8 mouse cellular contexts compared by ENCODE assay signal in genomic region chr19:11611541-11611945, GRCm38 (mm10). TPM values are rescaled to one million over a fixed set of nuclear protein-coding genes. Genes with fewer than 3 reads are reported as not detected.
DNase-seq lines count a peak whose midpoint lies in the region; ATAC-seq lines count a peak whose summit lies in the region.

No protein-coding gene starts in this region.

- DNase-seq in cerebellum, adult 11 months, result peak; percentile 2
- DNase-seq in cerebellum, adult 11-12 months, result no peak
- DNase-seq in A20 (ENCODE audit: low read depth, low spot score), result peak; percentile 17
- DNase-seq in brain, embryonic 18.5 days (ENCODE audit: low read depth, low spot score), result peak; percentile 12
- peak; percentile 35 for DNase-seq in layer of hippocampus, adult 9-11 months
- peak; percentile 62 for DNase-seq in lung, postnatal 10 days
- DNase-seq in retina, postnatal 7 days (ENCODE audit: low read depth, low spot score), result peak; percentile 17

- ATAC-seq in hematopoietic stem cell, adult 5-6 weeks (replicated peaks in 1 of 2; ENCODE audit: insufficient read depth in 1 of 2, low FRiP score in 2 of 2, low TSS enrichment in 1 of 2, low read depth in 1 of 2, poor library complexity in 2 of 2, severe bottlenecking in 2 of 2), result peak; percentile 51 to 58; a peak in 3 of 4 replicates

RNA-seq across cellular contexts. Expression of gene Ms4a6d, which starts 6.9 kb away (rescaled TPM):
- total RNA-seq in hematopoietic stem cell, adult 5-6 weeks (2017), result 0.55 and 1.1 TPM in 2 replicates

RNA-seq across cellular contexts. Expression of gene Ms4a2, which starts 12.0 kb away (rescaled TPM):
- total RNA-seq in hematopoietic stem cell, adult 5-6 weeks (2017), result 7.5 and 21.3 TPM in 2 replicates

RNA-seq across cellular contexts. Expression of gene Ms4a3, which starts 29.1 kb away (rescaled TPM):
- total RNA-seq in hematopoietic stem cell, adult 5-6 weeks (2017), result 17.6 and 52.5 TPM in 2 replicates

RNA-seq across cellular contexts. Expression of gene Oosp2, which starts 48.8 kb away (rescaled TPM):
- 1.2 TPM in 1 of 2 replicates, not detected in the other for total RNA-seq in hematopoietic stem cell, adult 5-6 weeks (2017)
